Mouse (Mus musculus): ENCODE measurements around the gene Mtmr10.

Mtmr10 gene

GRCm38 (mm10) chr7:64290431-64290830 lies 3.0 kb downstream of the Mtmr10 start:
- DNase-seq (ENCODE audit: low read depth in 2 of 2, low spot score in 2 of 2): no peak

GRCm38 (mm10) chr7:64291722-64292121 lies 4.3 kb downstream of the Mtmr10 start:
- no peak for DNase-seq (ENCODE audit: low read depth in 2 of 2, low spot score in 2 of 2)

GRCm38 (mm10) chr7:64296286-64297010 lies 9.0 kb downstream of the Mtmr10 start:
- DNase-seq (ENCODE audit: low read depth in 2 of 2, low spot score in 2 of 2): no peak

- no peak for DNase-seq (ENCODE audit: low read depth in 2 of 2, low spot score in 2 of 2)
These were observed 22.8 kb downstream of the Mtmr10 start for GRCm38 (mm10) chr7:64310241-64310640.

- DNase-seq (ENCODE audit: low read depth in 2 of 2, low spot score in 2 of 2): no peak
These were observed 23.3 kb downstream of the Mtmr10 start for GRCm38 (mm10) chr7:64310756-64311155.

- DNase-seq (ENCODE audit: low read depth in 2 of 2, low spot score in 2 of 2): no peak
These were observed 25.4 kb downstream of the Mtmr10 start for GRCm38 (mm10) chr7:64312811-64313210.

- DNase-seq (ENCODE audit: low read depth in 2 of 2, low spot score in 2 of 2): no peak
These were observed 33.7 kb downstream of the Mtmr10 start for GRCm38 (mm10) chr7:64321125-64321524.

- no peak for DNase-seq (ENCODE audit: low read depth in 2 of 2, low spot score in 2 of 2)
These were observed 34.2 kb downstream of the Mtmr10 start for GRCm38 (mm10) chr7:64321658-64322057.

- DNase-seq (ENCODE audit: low read depth in 2 of 2, low spot score in 2 of 2): peak; percentile 86 to 92
These were observed 39.4 kb downstream of the Mtmr10 start for GRCm38 (mm10) chr7:64326892-64327291.

- no peak for DNase-seq (ENCODE audit: low read depth in 2 of 2, low spot score in 2 of 2)
These were observed 40.0 kb downstream of the Mtmr10 start for GRCm38 (mm10) chr7:64327486-64327885.

- no peak for DNase-seq (ENCODE audit: low read depth in 2 of 2, low spot score in 2 of 2)
These were observed 43.9 kb downstream of the Mtmr10 start for GRCm38 (mm10) chr7:64331309-64331708.

- no peak for DNase-seq (ENCODE audit: low read depth in 2 of 2, low spot score in 2 of 2)
These were observed 45.2 kb downstream of the Mtmr10 start for GRCm38 (mm10) chr7:64332686-64333085.

GRCm38 (mm10) chr7:64347813-64348212 lies 60.4 kb downstream of the Mtmr10 start:
- no peak for DNase-seq (ENCODE audit: low read depth in 2 of 2, low spot score in 2 of 2)

- DNase-seq (ENCODE audit: low read depth in 2 of 2, low spot score in 2 of 2): no peak
These were observed 61.9 kb downstream of the Mtmr10 start for GRCm38 (mm10) chr7:64349147-64349861.

GRCm38 (mm10) chr7:64351087-64351486 lies 63.6 kb downstream of the Mtmr10 start:
- no peak for DNase-seq (ENCODE audit: low read depth in 2 of 2, low spot score in 2 of 2)

- no peak for DNase-seq (ENCODE audit: low read depth in 2 of 2, low spot score in 2 of 2)
These were observed 66.8 kb downstream of the Mtmr10 start for GRCm38 (mm10) chr7:64354206-64354605.

- no peak for DNase-seq (ENCODE audit: low read depth in 2 of 2, low spot score in 2 of 2)
These were observed 69.2 kb downstream of the Mtmr10 start for GRCm38 (mm10) chr7:64356661-64357060.

- no peak for DNase-seq (ENCODE audit: low read depth in 2 of 2, low spot score in 2 of 2)
These were observed 70.0 kb downstream of the Mtmr10 start for GRCm38 (mm10) chr7:64357405-64357804.

- no peak for DNase-seq (ENCODE audit: low read depth in 2 of 2, low spot score in 2 of 2)
These were observed 71.2 kb downstream of the Mtmr10 start for GRCm38 (mm10) chr7:64358666-64359065.

GRCm38 (mm10) chr7:64359943-64360585 lies 72.6 kb downstream of the Mtmr10 start:
- DNase-seq (ENCODE audit: low read depth in 2 of 2, low spot score in 2 of 2): no peak

GRCm38 (mm10) chr7:64360586-64360945 lies 73.1 kb downstream of the Mtmr10 start:
- no peak for DNase-seq (ENCODE audit: low read depth in 2 of 2, low spot score in 2 of 2)

- DNase-seq (ENCODE audit: low read depth in 2 of 2, low spot score in 2 of 2): no peak
These were observed 78.4 kb downstream of the Mtmr10 start for GRCm38 (mm10) chr7:64365863-64366262.

All from CD8-positive naive resting alpha-beta T cell, adult 2 months (primary cell).